Mouse (Mus musculus) cortical plate, adult 2 months (tissue): ENCODE data around the gene Slc16a11. TPM values are rescaled to one million over a fixed set of nuclear protein-coding genes. Genes with fewer than 3 reads are reported as not detected.
A peak's percentile ranks its signal among the peaks of the same experiment; 100 is the strongest.

Experiments
- H3K27ac ChIP-seq: fragments of 200-500 bp; 2 replicates; pipeline ENCODE4 v1.5.1; 2012; ENCODE audit warnings: low read length, control low read depth, inconsistent platforms; ENCODE audit not compliant: insufficient read depth
- H3K4me1 ChIP-seq: fragments of 200-500 bp; 2 replicates; pipeline ENCODE4 v1.6.1; 2011; ENCODE audit warnings: low read length; ENCODE audit not compliant: control insufficient read depth, insufficient read depth
- H3K4me3 ChIP-seq: fragments of 200-500 bp; 2 replicates; pipeline ENCODE4 v1.5.1; 2011; ENCODE audit warnings: mild to moderate bottlenecking, low read length, control low read depth; ENCODE audit not compliant: insufficient read depth
- CTCF ChIP-seq: fragments of 200-500 bp; IDR thresholded peaks from 2 replicates; pipeline ENCODE4 v1.5.1; 2011; ENCODE audit warnings: mild to moderate bottlenecking, control low read depth, low read length; ENCODE audit not compliant: insufficient read depth; ENCODE audit errors: extremely low read depth
- POLR2A ChIP-seq: fragments of 200-500 bp; IDR thresholded peaks from 2 replicates; pipeline ENCODE4 v1.6.1; 2011; ENCODE audit warnings: mild to moderate bottlenecking, low read length, control low read depth; ENCODE audit not compliant: insufficient read depth; ENCODE audit errors: extremely low read depth
- polyA plus RNA-seq: library from polyadenylated mRNA; depleted of rRNA; stranded (reverse); fragments of >200 nt; gene quantifications from 2 replicates; pipeline ENCODE4 v1.2.3, GENCODE M21; 2012

The Slc16a11 gene
- polyA plus RNA-seq, 1 experiment, result 57.4 TPM

- peaks cover 7% of the 10 kb centered on the region for H3K4me1 ChIP-seq
- peak overlapping the region; percentile 52 for H3K4me3 ChIP-seq
- TF ChIP-seq POLR2A, result no peak
- no peak for TF ChIP-seq CTCF
- H3K27ac ChIP-seq, result peak overlapping the region; percentile 49
These were observed 9.3 kb downstream of the Slc16a11 start for GRCm38 (mm10) chr11:70221603-70222500.

- H3K4me1 ChIP-seq, result peaks cover 7% of the 10 kb centered on the region
- H3K4me3 ChIP-seq, result no peak overlapping the region
- H3K27ac ChIP-seq, result no peak overlapping the region
- TF ChIP-seq POLR2A (no peak), CTCF (no peak)
These were observed 11.2 kb downstream of the Slc16a11 start for GRCm38 (mm10) chr11:70223724-70224123.

DNA sequence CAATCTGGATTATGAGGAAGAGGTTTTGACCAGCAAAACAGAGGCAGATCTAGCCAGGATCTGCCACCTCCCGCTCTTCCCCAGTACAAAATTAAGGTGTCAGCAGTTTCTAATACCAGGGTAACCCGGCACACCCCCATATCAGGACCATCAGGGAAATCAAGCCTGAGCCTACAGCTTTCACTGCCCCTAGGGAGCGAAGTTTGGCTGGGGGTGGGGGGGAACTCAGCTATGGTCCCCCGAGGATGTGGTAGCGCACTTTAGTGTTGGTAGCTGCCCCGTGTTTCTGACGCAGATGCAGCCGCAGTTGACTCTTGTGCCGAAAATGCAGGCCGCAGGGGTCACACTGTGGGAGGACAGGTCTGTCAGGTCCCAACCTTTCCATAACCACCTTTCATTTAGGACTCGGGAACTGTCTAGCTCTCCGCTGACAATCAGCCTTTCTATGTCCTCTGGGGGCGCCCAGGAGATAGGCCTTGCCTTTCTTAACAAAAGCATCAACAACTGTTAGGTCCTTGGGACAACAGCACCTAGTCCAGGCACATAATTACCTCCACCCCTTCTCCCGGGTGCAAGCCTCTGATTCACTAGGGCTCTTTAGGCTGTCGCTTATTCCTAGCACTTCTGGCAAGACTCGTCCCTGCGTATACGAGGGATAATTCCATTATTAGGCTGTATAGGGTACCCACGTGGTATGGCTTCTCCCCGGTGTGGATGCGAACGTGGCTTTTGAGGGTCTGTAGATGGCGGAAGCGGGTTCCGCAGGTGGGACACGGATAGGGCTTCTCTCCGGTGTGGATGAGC is 13.4 kb downstream of the Slc16a11 start:
- peak overlapping the region; percentile 15; the same call in 1 of the 2 replicates for H3K4me3 ChIP-seq
- no peak overlapping the region for H3K27ac ChIP-seq
- TF ChIP-seq CTCF (no peak), POLR2A (no peak)
- H3K4me1 ChIP-seq, result peaks cover 7% of the 10 kb centered on the region

GRCm38 (mm10) chr11:70226602-70226890 is 14.0 kb downstream of the Slc16a11 start:
- H3K4me3 ChIP-seq, result peak overlapping the region; percentile 15
- TF ChIP-seq POLR2A (no peak), CTCF (no peak)
- H3K4me1 ChIP-seq, result peaks cover 7% of the 10 kb centered on the region
- H3K27ac ChIP-seq, result no peak overlapping the region

- Histone ChIP-seq H3K4me1 (peaks cover 7% of the 10 kb centered on the region), H3K4me3 (no peak overlapping the region; the same call in 1 of the 2 replicates), H3K27ac (no peak overlapping the region)
- TF ChIP-seq CTCF, result no peak
These were observed 14.6 kb downstream of the Slc16a11 start for GRCm38 (mm10) chr11:70227126-70227525.

DNA sequence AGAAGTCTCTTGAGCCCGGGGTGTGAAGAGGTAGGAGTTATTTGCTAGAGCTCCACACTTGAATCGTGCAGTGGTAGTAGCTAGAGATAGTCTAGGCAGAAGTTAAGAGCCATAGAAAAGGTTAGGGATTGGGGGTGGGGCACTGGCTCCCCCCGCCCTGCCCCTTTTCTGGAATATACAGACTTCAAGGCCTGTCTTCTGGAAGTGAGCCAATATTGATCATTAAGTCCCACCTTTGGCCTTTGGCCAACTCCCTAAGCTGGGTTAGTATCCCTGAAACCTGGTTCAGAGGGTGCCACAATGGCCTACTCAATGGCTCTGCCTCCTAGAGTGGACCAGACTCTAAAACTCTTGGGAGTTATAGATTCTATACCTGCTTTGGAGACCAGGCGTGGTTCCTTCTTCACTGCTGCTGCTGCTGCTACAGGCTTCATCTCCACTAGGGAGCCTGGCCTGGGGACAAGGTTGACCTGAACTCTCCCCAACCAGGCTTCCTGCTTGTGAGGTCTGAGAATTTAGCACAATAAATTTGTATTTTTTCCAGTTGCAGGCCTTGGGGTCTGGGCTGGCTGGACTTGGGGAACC is 15.2 kb downstream of the Slc16a11 start:
- H3K27ac ChIP-seq, result no peak overlapping the region
- H3K4me1 ChIP-seq, result peaks cover 7% of the 10 kb centered on the region
- TF ChIP-seq POLR2A (no peak), CTCF (no peak)
- no peak overlapping the region for H3K4me3 ChIP-seq

DNA sequence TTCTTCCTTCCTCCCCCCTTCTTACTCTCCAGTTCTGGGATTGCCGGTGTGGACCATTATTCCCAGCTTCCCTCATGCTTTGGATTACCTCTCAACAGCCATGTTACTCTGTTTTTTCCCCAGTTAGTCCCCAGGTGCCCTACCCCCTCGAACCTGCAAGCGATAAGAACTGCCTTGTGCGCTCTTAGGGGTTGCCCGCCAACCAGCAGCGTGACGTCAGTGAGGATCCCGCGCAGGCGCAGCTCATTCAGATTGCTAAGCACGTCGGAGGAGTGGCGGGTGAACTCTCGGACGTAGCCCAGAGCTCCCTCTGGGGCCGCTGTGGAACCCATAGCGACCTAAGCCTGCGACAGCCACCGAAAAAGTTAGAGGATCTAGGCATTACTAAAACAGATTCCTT is 16.3 kb downstream of the Slc16a11 start:
- TF ChIP-seq CTCF (no peak), POLR2A (0 out of 2 replicates have a peak, but pooled peaks have one; percentile 25)
- Histone ChIP-seq H3K4me3 (peak overlapping the region; percentile 15), H3K27ac (no peak overlapping the region), H3K4me1 (peaks cover 7% of the 10 kb centered on the region)

- TF ChIP-seq CTCF (no peak), POLR2A (no peak)
- Histone ChIP-seq H3K4me3 (peak within 1 kb of the TSS; percentile 15), H3K4me1 (peaks cover 7% of the 10 kb centered on the region), H3K27ac (peak within 1 kb of the TSS; percentile 47; the same call in 1 of the 2 replicates)
These were observed 16.9 kb downstream of the Slc16a11 start, which contains the start of gene Bcl6b for GRCm38 (mm10) chr11:70229260-70230010. Gene Bcl6b, minus strand, starts transcription at chr11:70229798.

GRCm38 (mm10) chr11:70230239-70230727 is 17.7 kb downstream of the Slc16a11 start:
- TF ChIP-seq CTCF (peak; percentile 92), POLR2A (no peak)
- Histone ChIP-seq H3K27ac (no peak overlapping the region), H3K4me1 (peaks cover 7% of the 10 kb centered on the region), H3K4me3 (no peak overlapping the region)

DNA sequence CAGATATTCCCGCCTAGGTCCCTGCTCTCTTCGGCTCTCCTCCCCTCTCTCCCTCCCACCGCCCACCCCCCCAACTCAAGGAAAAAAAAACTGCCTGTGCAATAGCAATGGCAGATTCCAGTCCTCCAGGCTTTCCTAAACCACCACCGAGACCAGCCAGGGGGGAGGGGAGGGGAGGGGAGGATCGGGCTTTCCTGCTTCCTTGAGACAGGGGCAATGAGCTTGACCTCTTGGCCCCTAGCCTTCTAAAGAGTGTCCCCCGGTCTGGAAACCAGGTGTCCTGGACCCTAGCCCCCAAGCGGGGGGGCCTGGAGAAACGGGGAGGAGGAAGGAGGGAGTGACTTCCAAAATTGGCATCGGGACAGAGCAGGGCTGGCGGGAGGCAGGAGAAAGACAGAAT is 20.0 kb downstream of the Slc16a11 start:
- TF ChIP-seq CTCF (no peak), POLR2A (no peak)
- Histone ChIP-seq H3K4me1 (0 out of 2 replicates have a peak, but pooled peaks cover 3% of the 10 kb centered on the region), H3K27ac (peak overlapping the region; percentile 59)

More for the DNA sequence above, 20.0 kb downstream of the Slc16a11 start:
- H3K4me3 ChIP-seq, result peak overlapping the region; percentile 52
